Mouse (Mus musculus): Measurements from ENCODE around the gene Lmf1.

DNA sequence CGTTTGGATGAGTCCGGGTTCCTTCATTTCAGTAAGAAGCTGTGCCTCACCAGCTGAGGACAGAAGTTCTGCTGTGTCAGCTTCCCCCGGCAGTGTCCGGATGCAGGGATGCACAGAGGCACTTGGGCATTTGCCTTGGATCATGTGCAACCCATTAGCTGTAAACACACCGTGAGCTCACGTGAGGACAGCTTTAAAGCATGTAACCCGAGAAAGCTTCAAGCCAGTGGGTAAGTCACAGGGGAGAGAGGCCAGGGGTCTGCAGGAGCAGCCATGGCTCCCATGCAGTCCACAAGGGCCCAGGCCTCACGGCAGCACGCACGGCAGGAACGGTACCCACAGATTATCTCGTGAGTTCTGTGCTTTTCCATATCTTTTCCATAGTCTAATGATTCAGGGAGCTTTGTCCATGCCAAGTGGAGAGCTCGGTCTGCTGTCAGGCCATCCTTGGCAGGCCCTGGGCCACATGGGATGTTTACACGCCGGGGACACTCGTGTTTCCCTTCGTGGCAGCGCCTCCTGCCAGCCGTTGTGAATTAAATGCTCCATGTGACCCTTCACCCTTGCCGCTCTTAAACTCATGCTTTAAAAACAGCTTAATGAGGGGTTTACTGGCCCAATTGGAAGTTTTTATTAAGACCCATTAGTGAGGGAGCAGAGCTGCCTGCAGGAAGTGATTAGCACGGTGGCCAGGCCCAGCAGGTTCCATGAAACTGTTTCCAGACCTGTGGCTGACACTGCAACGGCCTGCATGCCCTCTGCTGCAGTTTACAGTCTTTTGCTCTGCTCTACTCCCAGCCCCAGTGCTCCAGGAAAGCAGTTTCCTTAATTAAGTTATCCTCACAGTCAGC lies 14.8 kb downstream of the Lmf1 start:
- no peak for TF ChIP-seq POLR2A (IDR thresholded peaks at IDR 0.05; ENCODE audit: low read depth, low read length)
- TF ChIP-seq CTCF (IDR thresholded peaks at IDR 0.05; ENCODE audit: borderline replicate concordance, insufficient read depth, low read length) = no peak

All from embryonic fibroblast, embryonic 13.5 days (primary cell).